Mouse (Mus musculus) kidney, adult 18-20 months (tissue): ENCODE results near the gene Bex1.
A peak's percentile ranks its signal among the peaks of the same experiment; 100 is the strongest.

ENCODE experiments used
- DNase-seq: peaks from one replicate; pipeline ENCODE4 v3.0.0; 2021

The Bex1 gene

DNA sequence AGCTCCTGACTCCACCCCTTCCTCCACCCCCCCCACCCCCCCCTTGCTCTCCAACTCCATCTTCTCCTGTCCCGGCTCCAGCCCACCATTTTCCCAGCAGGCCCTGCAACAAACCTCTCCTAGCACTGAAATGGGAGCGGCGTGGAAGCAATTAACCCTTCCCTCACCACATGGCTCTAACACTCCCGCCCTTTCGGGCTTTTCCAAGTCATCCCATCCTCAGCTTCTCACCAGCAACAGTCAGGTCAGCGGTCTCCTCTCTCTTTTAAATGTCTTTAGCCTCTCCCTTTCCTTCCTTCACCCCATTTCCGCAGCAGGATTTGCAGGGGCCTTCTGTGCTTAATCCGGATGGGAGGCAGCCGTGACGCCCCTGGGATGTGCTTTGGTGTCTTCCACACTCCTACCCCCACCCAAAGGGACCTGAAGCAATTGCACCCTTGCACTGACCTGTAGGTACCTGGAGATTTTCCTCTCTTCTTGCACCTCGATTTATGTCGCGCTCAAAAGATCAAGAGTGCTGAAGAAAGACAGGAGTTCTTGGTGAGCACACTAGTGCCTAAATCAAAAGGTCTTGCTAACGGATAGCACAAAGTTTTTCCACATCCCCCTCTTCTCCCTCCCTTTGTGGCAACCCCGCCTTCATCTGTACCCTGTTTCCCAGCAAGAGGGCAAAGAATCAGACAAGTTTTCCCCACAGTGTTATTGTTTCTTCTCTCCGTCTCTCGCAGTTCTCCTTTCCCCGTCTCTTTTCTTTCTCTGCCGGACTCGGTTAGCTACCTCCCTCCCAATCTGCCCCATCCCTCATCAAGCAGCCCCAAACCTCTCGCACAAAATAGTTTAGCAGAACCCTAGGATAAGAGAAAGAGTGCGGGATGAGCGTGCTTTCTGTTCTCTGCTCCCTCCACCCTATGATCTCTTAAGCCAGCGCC is 43.9 kb downstream of the Bex1 start:
- peak; percentile 40 for DNase-seq

DNA sequence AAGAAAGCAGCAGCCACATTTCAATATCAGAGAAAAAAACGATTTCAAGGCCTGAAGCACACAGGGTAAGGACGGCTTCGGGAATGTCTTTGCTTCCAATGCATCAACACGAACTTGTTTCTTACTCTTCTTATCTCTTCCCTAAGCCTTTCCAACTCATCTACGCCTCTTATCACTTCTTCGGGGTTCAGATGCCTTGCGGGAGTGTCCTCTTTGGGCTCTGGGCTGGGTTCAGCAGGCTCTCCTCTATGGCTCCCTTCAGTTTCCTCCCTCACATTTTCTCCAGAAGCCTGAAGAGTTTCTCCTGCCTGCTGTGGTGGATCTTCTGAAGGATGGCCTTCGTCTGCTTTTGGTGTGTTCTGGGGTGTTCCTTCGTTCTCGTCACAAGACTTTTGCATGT is 44.7 kb downstream of the Bex1 start:
- no peak for DNase-seq
